Mouse (Mus musculus): ENCODE measurements around the gene Muc15. TPM values are rescaled to one million over a fixed set of nuclear protein-coding genes. Genes with fewer than 3 reads are reported as not detected.

Gene Muc15
- 0.02 and 0.06 TPM in 2 replicates for polyA plus RNA-seq (2012; rRNA removed)

GRCm38 (mm10) chr2:110721290-110721753, at the start of gene Muc15:
Muc15 (plus strand) TSS chr2:110721340.

Other genes with a start within 250 kb of the Muc15 start
- 0.02 TPM in 1 of 2 replicates, not detected in the other for gene Slc5a12, start 124.0 kb upstream of the Muc15 start, polyA plus RNA-seq (2012; rRNA removed)
- 0.49 and 0.62 TPM in 2 replicates for gene Ano3, start 229.6 kb downstream of the Muc15 start, polyA plus RNA-seq (2012; rRNA removed)